Mouse (Mus musculus) lung, postnatal 10 days (tissue): ENCODE measurements at regions not wholly inside any gene's neighbourhood (a gene's known extent, or its start where the extent isn't known, plus 50 kb on each side); places are given as distances from the start of the nearest gene placed in this dataset.

ENCODE experiments used
- DNase-seq: peaks from one replicate; pipeline ENCODE4 v3.0.0; 2021

GRCm38 (mm10) chr3:105392611-105393514 lies 59.3 kb upstream of the Kcnd3 start:
- peak; percentile 79 for DNase-seq
